Mouse (Mus musculus): ENCODE results near the gene Ttk. TPM values are rescaled to one million over a fixed set of nuclear protein-coding genes. Genes with fewer than 3 reads are reported as not detected.

Ttk gene
- polyA plus RNA-seq (2012; rRNA removed) = 25.8 and 34.2 TPM in 2 replicates

DNA sequence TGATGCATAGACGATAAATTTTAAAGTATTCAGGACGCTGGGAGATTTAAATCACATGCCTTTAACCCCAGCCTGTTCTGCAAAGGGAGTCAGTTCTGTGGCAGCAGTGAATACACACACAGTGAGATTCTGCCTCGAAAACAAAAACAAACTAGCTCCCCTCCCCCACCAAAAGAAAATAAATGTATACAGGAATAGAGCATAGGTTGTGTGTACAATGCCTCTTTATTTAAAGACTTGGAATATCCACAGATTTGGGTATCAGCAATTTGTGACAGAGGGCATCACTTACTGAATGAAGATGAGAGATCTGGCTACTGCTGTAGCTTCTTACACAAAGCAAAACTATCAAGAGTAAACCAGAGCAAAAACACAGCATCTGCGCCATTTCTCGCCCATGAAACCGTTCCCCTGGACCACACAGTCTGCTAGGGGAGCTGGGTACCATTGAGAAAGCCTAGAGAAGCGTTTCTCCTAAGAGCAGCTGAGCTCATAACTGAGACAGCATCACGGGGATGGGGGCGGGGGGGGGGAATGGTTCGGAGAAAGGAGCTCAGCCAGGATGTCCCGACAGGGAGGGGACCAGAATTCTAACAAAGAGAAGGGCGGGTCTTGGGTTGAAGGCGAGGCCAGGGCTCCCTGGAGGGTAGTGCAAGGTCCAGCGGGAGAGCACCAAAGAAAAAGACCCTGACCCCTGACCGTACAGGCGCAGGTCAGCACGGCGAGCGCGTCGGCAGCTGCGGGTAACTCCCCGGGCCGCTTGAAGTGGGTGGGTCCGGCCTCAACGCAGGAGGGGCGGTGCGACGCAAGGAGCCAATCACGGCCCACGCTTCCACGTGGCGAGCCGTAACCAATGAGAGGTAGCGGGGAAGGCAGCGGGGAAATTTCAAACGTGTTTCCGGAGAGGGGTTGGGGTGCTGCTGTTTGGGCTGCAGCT, at the start of gene Ttk:
Ttk (plus strand) TSS at position 879 of the 937 bp plus-strand sequence.

DNA sequence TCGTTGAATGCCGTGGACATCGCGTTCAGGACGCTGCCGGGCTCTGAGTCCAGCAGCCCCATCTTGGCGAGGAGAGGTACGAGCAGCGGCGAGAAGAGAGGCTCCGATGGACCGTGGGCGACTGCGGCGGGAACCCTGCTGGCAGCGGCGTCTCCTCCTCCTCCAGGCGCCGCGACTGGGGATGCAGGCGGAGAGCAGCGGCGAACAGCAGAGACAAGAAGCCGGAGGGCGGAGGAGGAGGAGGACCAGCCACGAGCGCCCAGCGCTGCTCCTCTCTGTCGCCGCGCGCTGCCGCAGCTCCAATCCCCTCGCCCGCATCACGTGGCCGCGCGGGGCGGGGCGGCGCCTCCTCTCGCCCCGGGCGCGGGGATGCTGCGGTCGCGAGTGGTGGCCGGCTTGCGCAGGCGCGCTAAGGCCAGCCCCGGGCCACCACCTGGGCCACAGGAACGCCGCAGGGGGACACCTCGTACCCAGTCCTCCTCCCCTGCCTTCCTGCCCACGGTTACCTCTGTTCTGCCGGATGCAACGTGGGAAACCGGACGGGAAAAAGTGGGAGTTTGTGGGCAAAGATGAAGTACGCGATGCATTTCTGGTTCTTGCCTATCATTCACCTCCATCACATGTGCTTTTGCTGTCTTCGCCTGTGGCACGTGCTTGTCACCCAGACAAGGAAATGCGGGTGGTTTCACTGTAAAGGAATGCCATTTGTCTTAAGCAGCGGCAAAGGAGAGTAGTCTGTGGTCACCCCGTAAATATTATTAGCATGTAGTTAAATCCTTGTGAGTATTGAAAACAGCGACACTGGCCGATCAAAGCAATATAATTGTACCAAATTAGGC, 28.3 kb upstream of the Ttk start, which contains the start of gene Elovl4:
Elovl4 (minus strand) TSS at position 301 of the 839 bp plus-strand sequence.

Other genes starting within 250 kb of the Ttk start
- 12.6 and 13.4 TPM in 2 replicates for gene Elovl4, start 28.4 kb upstream of the Ttk start, polyA plus RNA-seq (2012; rRNA removed)
- 27.3 and 32.2 TPM in 2 replicates for gene Bckdhb, start 90.5 kb downstream of the Ttk start, polyA plus RNA-seq (2012; rRNA removed)